Comparison of ENCODE assay signal across 9 mouse cellular contexts in genomic region chr7:66841165-66841564, GRCm38 (mm10). TPM values are rescaled to one million over a fixed set of nuclear protein-coding genes. Genes with fewer than 3 reads are reported as not detected.
DNase-seq lines count a peak whose midpoint lies in the region; ATAC-seq and TF ChIP-seq lines count a peak whose summit lies in the region.
"Had no signal": no experiment of that assay in that cellular context is flagged by ENCODE, and none has a peak within 500 bp of the region (broad histone marks: within the 10 kb centered on the region; RNA-seq: fewer than 3 reads in every experiment).

No protein-coding gene starts in this region.

- no peaks in the 10 kb centered on the region for H3K27me3 ChIP-seq in lung, embryonic 14.5 days (ENCODE audit: insufficient read depth, low read length)
- H3K27me3 ChIP-seq in embryonic facial prominence, embryonic 13.5 days = peaks cover 10% of the 10 kb centered on the region
- 0 out of 2 replicates have a peak, but pooled peaks cover 5% of the 10 kb centered on the region for H3K27me3 ChIP-seq in hindbrain, embryonic 14.5 days (ENCODE audit: control insufficient read depth, insufficient read depth, low read length)
- H3K27me3 ChIP-seq in neural tube, embryonic 13.5 days = peaks cover 31% of the 10 kb centered on the region

- peak overlapping the region; percentile 56 for H3K4me3 ChIP-seq in lung, embryonic 14.5 days (ENCODE audit: low read depth, low read length)
- peak overlapping the region; percentile 67 for H3K4me3 ChIP-seq in embryonic facial prominence, embryonic 13.5 days
- no peak overlapping the region; the same call in 1 of the 2 replicates for H3K4me3 ChIP-seq in hindbrain, embryonic 14.5 days (replicated peaks; ENCODE audit: low read length)
- peak overlapping the region; percentile 73 for H3K4me3 ChIP-seq in neural tube, embryonic 13.5 days

- no peaks in the 10 kb centered on the region for H3K9me3 ChIP-seq in lung, embryonic 14.5 days (ENCODE audit: low read depth, low read length)
- no peaks in the 10 kb centered on the region for H3K9me3 ChIP-seq in embryonic facial prominence, embryonic 13.5 days
- H3K9me3 ChIP-seq in hindbrain, embryonic 14.5 days (ENCODE audit: control insufficient read depth, low read length) = no peaks in the 10 kb centered on the region
- H3K9me3 ChIP-seq in neural tube, embryonic 13.5 days = no peaks in the 10 kb centered on the region

- H3K27ac ChIP-seq in lung, embryonic 14.5 days (ENCODE audit: low read depth) = no peak overlapping the region
- H3K27ac ChIP-seq in embryonic facial prominence, embryonic 13.5 days = 0 out of 2 replicates have a peak overlapping the region, but pooled peaks have one; percentile 4
- H3K27ac ChIP-seq in hindbrain, embryonic 14.5 days = no peak overlapping the region
- no peak overlapping the region for H3K27ac ChIP-seq in neural tube, embryonic 13.5 days (replicated peaks)
- H3K27ac ChIP-seq: liver, embryonic 14.5 days had no signal

- no peak for ATAC-seq in lung, embryonic 14.5 days (ENCODE audit: insufficient read depth)
- ATAC-seq in embryonic facial prominence, embryonic 13.5 days (ENCODE audit: insufficient number of reproducible peaks, insufficient read depth, low FRiP score, low TSS enrichment, low read depth) = no peak
- no peak for ATAC-seq in hindbrain, embryonic 14.5 days (ENCODE audit: low FRiP score)
- ATAC-seq in neural tube, embryonic 13.5 days (ENCODE audit: low read depth) = no peak
- no peak for ATAC-seq in erythroblast, adult 5-6 weeks (replicated peaks; ENCODE audit: low FRiP score, poor library complexity, severe bottlenecking)

- peaks cover 17% of the 10 kb centered on the region for H3K4me1 ChIP-seq in lung, embryonic 14.5 days (ENCODE audit: insufficient read depth)
- peaks cover 34% of the 10 kb centered on the region for H3K4me1 ChIP-seq in embryonic facial prominence, embryonic 13.5 days
- H3K4me1 ChIP-seq in hindbrain, embryonic 14.5 days (replicated peaks; ENCODE audit: control insufficient read depth, insufficient read depth, low read length) = peaks cover 8% of the 10 kb centered on the region; the same call in 1 of the 2 replicates
- H3K4me1 ChIP-seq in neural tube, embryonic 13.5 days (replicated peaks) = peaks cover 25% of the 10 kb centered on the region

- 72% methylated on average over 7 of the region's 7 CpGs for WGBS in lung, embryonic 14.5 days
- WGBS in embryonic facial prominence, embryonic 13.5 days = 56% methylated on average over 7 of the region's 7 CpGs
- 75% methylated on average over 7 of the region's 7 CpGs for WGBS in hindbrain, embryonic 14.5 days
- WGBS in neural tube, embryonic 13.5 days = 70% methylated on average over 7 of the region's 7 CpGs

- H3K36me3 ChIP-seq in lung, embryonic 14.5 days (ENCODE audit: insufficient read depth) = no peaks in the 10 kb centered on the region
- 0 out of 2 replicates have a peak, but pooled peaks cover 4% of the 10 kb centered on the region for H3K36me3 ChIP-seq in embryonic facial prominence, embryonic 13.5 days
- no peaks in the 10 kb centered on the region for H3K36me3 ChIP-seq in hindbrain, embryonic 14.5 days (replicated peaks; ENCODE audit: control insufficient read depth, insufficient read depth)
- no peaks in the 10 kb centered on the region for H3K36me3 ChIP-seq in neural tube, embryonic 13.5 days

- TF ChIP-seq CTCF in lung, embryonic 14.5 days (IDR thresholded peaks at IDR 0.05; ENCODE audit: low read depth) = no peak

- H3K4me2 ChIP-seq in lung, embryonic 14.5 days = peak overlapping the region; percentile 99
- H3K4me2 ChIP-seq in embryonic facial prominence, embryonic 13.5 days = peak overlapping the region; percentile 99
- H3K4me2 ChIP-seq in hindbrain, embryonic 14.5 days (replicated peaks) = peak overlapping the region; percentile 97
- peak overlapping the region; percentile 98 for H3K4me2 ChIP-seq in neural tube, embryonic 13.5 days

- no peak for DNase-seq in lung, embryonic 14.5 days
- DNase-seq in lung, postnatal 25 days (ENCODE audit: low spot score) = no peak
- DNase-seq in hindbrain, embryonic 14.5 days (ENCODE audit: low spot score) = no peak
- DNase-seq in gastrocnemius, adult 18-20 months (ENCODE audit: low spot score) = no peak
- no peak for DNase-seq in urinary bladder, adult 2 months (ENCODE audit: low spot score)

- H3K9ac ChIP-seq in lung, embryonic 14.5 days = no peak overlapping the region
- peak overlapping the region; percentile 79; the same call in 1 of the 2 replicates for H3K9ac ChIP-seq in embryonic facial prominence, embryonic 13.5 days
- H3K9ac ChIP-seq in hindbrain, embryonic 14.5 days = no peak overlapping the region
- peak overlapping the region; percentile 80 for H3K9ac ChIP-seq in neural tube, embryonic 13.5 days
- H3K9ac ChIP-seq: liver, embryonic 14.5 days had no signal

RNA-seq across cellular contexts. Expression of gene Adamts17, which starts 1.6 kb away (rescaled TPM):
- polyA plus RNA-seq in lung, embryonic 14.5 days (2014; fragmentation: Nextera tagmentation; extraction: Ambion mirVana) = 10.5 and 11.6 TPM in 2 replicates
- polyA plus RNA-seq in embryonic facial prominence, embryonic 13.5 days (2015; fragmentation: Nextera tagmentation; extraction: Ambion mirVana) = 13.2 and 14.8 TPM in 2 replicates
- 3.8 and 5.0 TPM in 2 replicates for polyA plus RNA-seq in hindbrain, embryonic 14.5 days (2014; fragmentation: Nextera tagmentation; extraction: Ambion mirVana)
- polyA plus RNA-seq in neural tube, embryonic 13.5 days (2015; fragmentation: Nextera tagmentation; extraction: Ambion mirVana) = 5.9 and 6.4 TPM in 2 replicates
- total RNA-seq in erythroblast, adult 5-6 weeks (2015; ENCODE audit: low replicate concordance) = not detected in 2 replicates
- total RNA-seq in erythroblast, adult 5-6 weeks (2017; ENCODE audit: low replicate concordance) = not detected in 2 replicates
- total RNA-seq in gastrocnemius, adult 18-20 months (2021) = under 1 TPM in 1 of 2 experiments, not detected in 1; 0.50 TPM
- 2.1 and 3.7 TPM in 2 replicates for polyA plus RNA-seq in urinary bladder, adult 2 months (2012; rRNA removed)

Comparison
In these comparisons a context has a peak if more than half of its experiments do, and no peak if none do; other contexts are left out.
1. H3K9ac ChIP-seq: peak in embryonic facial prominence, embryonic 13.5 days (single experiment) and neural tube, embryonic 13.5 days (single experiment); none in lung, embryonic 14.5 days (single experiment) and hindbrain, embryonic 14.5 days (single experiment).
2. Peak in every context shown above with its lines, with median percentiles within 50 percentile points of each other: H3K4me2 ChIP-seq.